ENCODE assay signal across 25 mouse cellular contexts in the genomic region with DNA sequence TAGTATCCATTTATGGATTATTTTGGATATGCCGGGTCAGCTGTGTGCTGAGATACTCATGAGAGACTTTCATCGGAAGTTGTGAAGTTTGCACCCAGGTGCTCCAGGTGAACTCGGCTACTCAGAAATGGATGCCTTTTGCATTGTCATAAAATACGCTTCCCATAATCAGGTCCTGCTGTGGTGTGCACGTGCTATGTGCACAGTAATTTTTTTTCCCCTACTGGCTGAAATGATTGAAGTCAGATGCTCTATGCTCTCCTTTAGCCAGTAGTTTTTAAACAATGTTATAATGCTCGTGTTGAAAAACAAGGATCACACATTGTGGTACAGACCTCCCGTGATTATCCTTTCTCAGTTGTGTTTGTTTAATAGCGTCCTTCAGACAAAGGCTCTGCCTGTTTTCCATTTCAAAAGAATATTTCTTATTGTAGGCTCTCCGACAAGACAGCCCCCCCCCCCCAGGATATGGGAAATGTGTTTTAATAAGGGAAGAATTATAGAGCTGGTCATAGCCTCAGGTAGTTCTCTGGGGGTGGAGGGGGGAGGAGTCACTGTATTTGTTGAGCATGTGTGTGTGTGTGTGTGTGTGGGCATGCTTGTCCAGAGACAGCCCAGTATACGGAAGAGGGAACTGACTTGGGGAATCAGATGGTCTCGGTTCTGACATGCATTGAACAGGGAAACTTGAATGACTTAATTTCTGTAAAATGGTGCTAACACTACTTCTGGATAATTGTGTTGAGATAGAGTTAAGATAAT. TPM values are rescaled to one million over a fixed set of nuclear protein-coding genes. Genes with fewer than 3 reads are reported as not detected.
"Had no signal": no experiment of that assay in that cellular context is flagged by ENCODE, and none has a peak within 500 bp of the region (broad histone marks: within the 10 kb centered on the region; RNA-seq: fewer than 3 reads in every experiment).

No protein-coding gene starts in this region.

- DNase-seq: kidney, adult 18-20 months; kidney, adult 9 months; kidney, postnatal 14 days; kidney, postnatal 4 days; left cerebral cortex, postnatal 4 days; liver, postnatal 0 days; lung, embryonic 14.5 days; retina, postnatal 1 day; right cerebral cortex, postnatal 25 days; spleen, adult 18-20 months; thymus, postnatal 25 days had no signal

- ATAC-seq: liver, postnatal 0 days; lung, postnatal 0 days; midbrain, embryonic 15.5 days had no signal

- H3K9me3 ChIP-seq: limb, embryonic 15.5 days; midbrain, embryonic 15.5 days; neural tube, embryonic 13.5 days; stomach, embryonic 15.5 days had no signal

- H3K4me3 ChIP-seq: limb, embryonic 15.5 days; midbrain, embryonic 15.5 days; myocyte; neural tube, embryonic 13.5 days; stomach, embryonic 15.5 days had no signal

- H3K27me3 ChIP-seq: limb, embryonic 15.5 days; midbrain, embryonic 15.5 days; neural tube, embryonic 13.5 days; stomach, embryonic 15.5 days had no signal

- H3K36me3 ChIP-seq: limb, embryonic 15.5 days; midbrain, embryonic 15.5 days; neural tube, embryonic 13.5 days; stomach, embryonic 15.5 days had no signal

- H3K4me2 ChIP-seq: limb, embryonic 15.5 days; liver, embryonic 11.5 days; lung, embryonic 14.5 days; midbrain, embryonic 15.5 days; neural tube, embryonic 13.5 days; stomach, embryonic 15.5 days had no signal

- H3K4me1 ChIP-seq: midbrain, embryonic 15.5 days; stomach, embryonic 15.5 days had no signal

- H3K9ac ChIP-seq: limb, embryonic 15.5 days; liver, embryonic 14.5 days; liver, postnatal 0 days; lung, embryonic 14.5 days; midbrain, embryonic 15.5 days; neural tube, embryonic 13.5 days; stomach, embryonic 15.5 days had no signal

- H3K27ac ChIP-seq: limb, embryonic 15.5 days; liver, embryonic 14.5 days; macrophage; midbrain, embryonic 15.5 days; neural tube, embryonic 13.5 days; stomach, embryonic 15.5 days had no signal

RNA-seq across cellular contexts. Expression of gene A930009A15Rik, which starts 16.3 kb away (rescaled TPM):
- total RNA-seq: megakaryocyte, adult 5-6 weeks; monocyte, adult 5-6 weeks; neutrophil, adult 5-6 weeks had no signal
- polyA plus RNA-seq: kidney, embryonic 16.5 days; limb, embryonic 15.5 days; liver, embryonic 11.5 days; liver, embryonic 14.5 days; lung, embryonic 14.5 days; lung, postnatal 0 days; macrophage; myocyte; stomach, embryonic 15.5 days; thymus, postnatal 0 days had no signal

RNA-seq across cellular contexts. Expression of gene Lgr5, which starts 34.0 kb away (rescaled TPM):
- total RNA-seq: monocyte, adult 5-6 weeks had no signal
- polyA plus RNA-seq: macrophage had no signal
